Mouse (Mus musculus) midbrain, embryonic 16.5 days (tissue): ENCODE measurements around the gene Slc25a51. TPM values are rescaled to one million over a fixed set of nuclear protein-coding genes. Genes with fewer than 3 reads are reported as not detected.
"Not testable (repeated sequence)": the region's sequence is repeated elsewhere in the genome, so short reads cannot be mapped to it uniquely, and the experiment has no call there.

ENCODE experiments used
- ATAC-seq: fragments of 200-750 bp; cut with Nextera tagmentation; 2 replicates; pipeline ENCODE4 v1.8.0; 2017; ENCODE audit warnings: moderate TSS enrichment
- H3K27ac ChIP-seq: fragments of 300-500 bp; sonication (generic); 2 replicates; pipeline ENCODE4 v1.5.1; 2014; ENCODE audit warnings: mild to moderate bottlenecking, low read length, mixed read lengths
- H3K27me3 ChIP-seq: fragments of 300-500 bp; sonication (generic); 2 replicates; pipeline ENCODE4 v1.6.1; 2014; ENCODE audit warnings: low read depth, low read length, mixed read lengths; ENCODE audit not compliant: control insufficient read depth, insufficient read depth
- H3K36me3 ChIP-seq: fragments of 300-500 bp; sonication (generic); 2 replicates; pipeline ENCODE4 v1.6.1; 2014; ENCODE audit warnings: mild to moderate bottlenecking, low read length, moderate library complexity, mixed read lengths; ENCODE audit not compliant: control insufficient read depth, insufficient read depth
- H3K4me1 ChIP-seq: fragments of 300-500 bp; sonication (generic); 2 replicates; pipeline ENCODE4 v1.6.1; 2014; ENCODE audit warnings: mild to moderate bottlenecking, low read length, mixed read lengths; ENCODE audit not compliant: control insufficient read depth, insufficient read depth
- H3K4me2 ChIP-seq: fragments of 300-500 bp; sonication (generic); 2 replicates; pipeline ENCODE4 v1.6.1; 2014; ENCODE audit warnings: mild to moderate bottlenecking, low read length, mixed read lengths
- H3K4me3 ChIP-seq: fragments of 300-500 bp; sonication (generic); 2 replicates; pipeline ENCODE4 v1.5.1; 2014; ENCODE audit warnings: low read depth, mild to moderate bottlenecking, low read length, moderate library complexity, mixed read lengths
- H3K9ac ChIP-seq: fragments of 300-500 bp; sonication (generic); 2 replicates; pipeline ENCODE4 v1.6.1; 2014; ENCODE audit warnings: low read depth, low read length, mixed read lengths
- H3K9me3 ChIP-seq: fragments of 300-500 bp; sonication (generic); replicated peaks from 2 replicates; pipeline ENCODE4 v1.6.1; 2014; ENCODE audit warnings: mild to moderate bottlenecking, low read length, mixed read lengths; ENCODE audit not compliant: control insufficient read depth, poor library complexity, severe bottlenecking
- WGBS: fragments of 180-500 bp; shearing (Covaris S2); extraction: QIAGEN DNeasy Blood & Tissue Kit; methylation state at CpG from one replicate; pipeline ENCODE4 v1.1.7; 2014; 5-methylcytosine and 5-hydroxymethylcytosine counted together
- polyA plus RNA-seq: library from polyadenylated mRNA; unstranded; fragments of >200 nt; fragmentation: Nextera tagmentation; extraction: Ambion mirVana; gene quantifications from 2 replicates; pipeline ENCODE4 v1.2.1, GENCODE M21; 2015

Slc25a51 gene
- polyA plus RNA-seq, 1 experiment from 2014 or later, result 70.6 TPM

DNA sequence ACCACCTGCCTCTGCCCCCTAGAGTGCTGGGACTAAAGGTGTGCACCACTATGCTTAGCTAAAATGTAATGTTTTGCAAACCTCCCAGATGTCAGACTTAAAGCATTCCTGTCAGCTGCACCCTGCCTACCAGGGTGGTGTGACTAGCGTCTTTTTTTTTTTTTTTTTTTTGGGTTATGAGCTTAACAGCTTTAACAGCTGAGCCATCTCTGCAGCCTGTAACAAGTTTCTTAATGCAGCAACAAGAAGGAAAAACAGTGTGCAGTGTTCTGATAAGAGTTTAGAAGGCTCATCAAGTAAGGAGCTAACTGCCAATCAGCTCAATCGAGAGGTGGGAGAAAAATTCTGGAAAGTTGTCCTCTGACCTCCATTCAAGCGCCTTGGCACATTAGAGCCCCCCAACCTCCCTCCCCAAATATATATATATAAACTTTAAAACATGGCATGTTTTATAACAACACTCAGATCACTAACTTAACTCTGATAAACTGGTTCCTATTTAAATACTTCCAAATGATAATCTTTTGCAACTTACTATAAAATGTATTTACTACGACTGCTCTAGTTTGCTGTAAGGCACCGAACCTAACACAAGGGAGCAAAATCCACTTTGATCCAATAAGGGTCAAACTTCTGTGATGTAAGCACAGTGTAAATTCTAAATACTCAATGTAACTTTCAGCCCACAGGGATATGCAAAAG, 1.4 kb downstream of the Slc25a51 start:
- Histone ChIP-seq H3K9ac (peak overlapping the region; percentile 79), H3K4me2 (peak overlapping the region; percentile 92), H3K4me3 (peak overlapping the region; percentile 58), H3K4me1 (peaks cover 24% of the 10 kb centered on the region), H3K9me3 (no peaks in the 10 kb centered on the region), H3K27ac (peak overlapping the region; percentile 83; the same call in 1 of the 2 replicates), H3K27me3 (no peaks in the 10 kb centered on the region), H3K36me3 (0 out of 2 replicates have a peak, but pooled peaks cover 6% of the 10 kb centered on the region)
- ATAC-seq, result no peak
- WGBS, result 60% methylated on average over 5 of the region's 5 CpGs

DNA sequence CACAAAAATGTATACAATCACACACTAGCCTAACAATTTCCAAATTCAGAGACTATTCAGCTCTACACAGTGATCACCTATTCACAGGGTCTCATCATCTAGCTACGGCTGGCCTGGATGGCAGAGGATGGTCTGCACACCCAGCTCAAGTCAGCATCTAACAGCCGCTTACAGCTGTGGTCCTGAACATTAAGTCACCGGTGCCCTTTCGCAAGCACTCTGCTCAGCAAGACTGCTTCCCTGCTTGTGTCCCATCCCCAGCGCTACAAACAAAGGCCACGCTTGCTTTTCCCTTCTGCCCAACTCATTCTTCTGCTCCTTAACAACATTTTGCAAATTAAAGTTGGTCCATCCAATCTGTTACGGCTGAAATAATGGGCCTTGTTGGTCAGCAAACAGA, 2.2 kb downstream of the Slc25a51 start:
- H3K4me1 ChIP-seq, result peaks cover 24% of the 10 kb centered on the region
- peak overlapping the region; percentile 92 for H3K4me2 ChIP-seq
- no peak overlapping the region for H3K27ac ChIP-seq
- ATAC-seq, result no peak
- H3K9ac ChIP-seq, result no peak overlapping the region; the same call in 1 of the 2 replicates
- WGBS, result 62% methylated on average over 7 of the region's 7 CpGs
- H3K36me3 ChIP-seq, result peaks cover 9% of the 10 kb centered on the region; the same call in 1 of the 2 replicates
- no peak overlapping the region for H3K4me3 ChIP-seq
- no peaks in the 10 kb centered on the region for H3K9me3 ChIP-seq
- no peaks in the 10 kb centered on the region for H3K27me3 ChIP-seq

DNA sequence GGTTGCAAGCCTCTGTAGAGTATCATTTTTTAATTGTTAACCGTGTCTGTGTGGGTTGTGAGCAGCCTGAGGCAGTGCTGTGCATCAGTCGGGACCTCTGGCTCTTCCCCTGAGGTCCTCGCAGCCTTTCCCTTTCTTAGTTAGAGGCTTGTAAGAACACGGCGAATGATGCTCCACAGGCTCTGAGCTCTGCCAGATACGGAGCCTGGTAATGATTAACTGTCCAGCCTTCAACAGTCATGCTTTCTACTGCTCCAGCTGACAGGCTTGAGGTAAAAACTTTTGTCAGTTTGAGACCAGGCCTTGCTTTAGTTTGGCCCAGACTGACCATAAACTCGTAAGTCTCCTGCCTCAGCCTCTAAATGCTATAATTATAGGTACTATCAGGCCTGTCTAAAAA, 3.3 kb downstream of the Slc25a51 start:
- no peak for ATAC-seq
- Histone ChIP-seq H3K27ac (no peak overlapping the region), H3K27me3 (no peaks in the 10 kb centered on the region), H3K36me3 (peaks cover 9% of the 10 kb centered on the region; the same call in 1 of the 2 replicates), H3K4me2 (no peak overlapping the region), H3K9ac (no peak overlapping the region), H3K4me1 (peaks cover 24% of the 10 kb centered on the region), H3K9me3 (no peaks in the 10 kb centered on the region), H3K4me3 (no peak overlapping the region)
- WGBS, result 82% methylated on average over 7 of the region's 7 CpGs

DNA sequence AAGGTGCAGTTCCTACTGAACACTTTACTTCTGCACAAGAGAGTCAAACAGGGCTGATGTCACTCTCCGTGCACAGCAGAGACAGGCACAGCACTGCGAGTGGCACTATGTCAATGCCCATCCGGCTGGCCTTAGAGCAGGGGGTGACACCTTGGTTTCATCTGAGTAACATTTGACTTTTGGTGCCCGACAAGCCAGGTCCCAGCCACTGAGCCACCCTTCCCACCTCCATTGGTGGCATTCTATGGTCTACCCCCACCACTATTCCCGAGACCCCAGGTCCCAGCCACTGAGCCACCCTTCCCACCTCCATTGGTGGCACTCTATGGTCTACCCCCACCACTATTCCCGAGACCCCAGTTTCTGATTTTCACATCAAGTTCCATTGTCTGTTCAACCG, 4.5 kb downstream of the Slc25a51 start:
- H3K9me3 ChIP-seq, result no peaks in the 10 kb centered on the region
- no peak overlapping the region for H3K4me2 ChIP-seq
- WGBS, result 95% methylated on average over 7 of the region's 7 CpGs
- no peak for ATAC-seq
- H3K36me3 ChIP-seq, result peaks cover 19% of the 10 kb centered on the region
- no peak overlapping the region for H3K4me3 ChIP-seq
- no peak overlapping the region for H3K9ac ChIP-seq
- H3K27me3 ChIP-seq, result no peaks in the 10 kb centered on the region
- H3K27ac ChIP-seq, result no peak overlapping the region
- peaks cover 24% of the 10 kb centered on the region for H3K4me1 ChIP-seq

DNA sequence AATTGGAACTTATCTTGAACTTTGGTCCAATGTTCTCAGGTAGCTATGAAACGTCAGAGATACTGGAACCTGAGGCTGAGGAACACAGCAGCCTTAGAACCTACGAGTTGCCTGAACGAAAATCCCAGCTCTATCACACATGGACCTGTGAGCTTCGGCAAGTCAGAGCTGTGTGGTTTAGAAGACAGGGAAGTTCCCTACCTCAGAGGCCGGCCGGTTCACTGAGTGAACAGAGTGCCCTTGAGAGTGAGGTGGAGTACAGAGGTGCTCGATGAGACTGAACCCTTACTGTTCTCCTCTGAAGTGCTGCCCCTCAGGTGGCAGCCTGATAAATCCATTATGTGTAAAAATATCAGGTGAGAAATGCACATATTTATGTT, 5.1 kb downstream of the Slc25a51 start:
- no peak overlapping the region for H3K9ac ChIP-seq
- H3K27me3 ChIP-seq, result no peaks in the 10 kb centered on the region
- no peak overlapping the region for H3K4me3 ChIP-seq
- no peaks in the 10 kb centered on the region for H3K9me3 ChIP-seq
- H3K36me3 ChIP-seq, result peaks cover 25% of the 10 kb centered on the region
- H3K4me2 ChIP-seq, result no peak overlapping the region
- WGBS, result 93% methylated on average over 7 of the region's 7 CpGs
- H3K4me1 ChIP-seq, result peaks cover 24% of the 10 kb centered on the region
- H3K27ac ChIP-seq, result no peak overlapping the region
- ATAC-seq, result no peak

GRCm38 (mm10) chr4:45402878-45403498, 5.6 kb downstream of the Slc25a51 start:
- H3K4me3 ChIP-seq, result no peak overlapping the region
- peaks cover 24% of the 10 kb centered on the region for H3K4me1 ChIP-seq
- no peak overlapping the region for H3K27ac ChIP-seq
- H3K9me3 ChIP-seq, result no peaks in the 10 kb centered on the region
- no peak overlapping the region for H3K4me2 ChIP-seq
- no peak for ATAC-seq
- no peaks in the 10 kb centered on the region for H3K27me3 ChIP-seq
- H3K9ac ChIP-seq, result no peak overlapping the region
- H3K36me3 ChIP-seq, result peaks cover 26% of the 10 kb centered on the region
- 84% methylated on average over 7 of the region's 7 CpGs for WGBS

GRCm38 (mm10) chr4:45402281-45402680, 6.3 kb downstream of the Slc25a51 start:
- Histone ChIP-seq H3K27me3 (no peaks in the 10 kb centered on the region), H3K36me3 (peaks cover 27% of the 10 kb centered on the region), H3K9me3 (no peaks in the 10 kb centered on the region), H3K4me1 (peaks cover 19% of the 10 kb centered on the region), H3K4me2 (no peak overlapping the region), H3K4me3 (no peak overlapping the region), H3K9ac (no peak overlapping the region), H3K27ac (no peak overlapping the region)
- 93% methylated on average over 4 of the region's 4 CpGs for WGBS
- ATAC-seq, result no peak

DNA sequence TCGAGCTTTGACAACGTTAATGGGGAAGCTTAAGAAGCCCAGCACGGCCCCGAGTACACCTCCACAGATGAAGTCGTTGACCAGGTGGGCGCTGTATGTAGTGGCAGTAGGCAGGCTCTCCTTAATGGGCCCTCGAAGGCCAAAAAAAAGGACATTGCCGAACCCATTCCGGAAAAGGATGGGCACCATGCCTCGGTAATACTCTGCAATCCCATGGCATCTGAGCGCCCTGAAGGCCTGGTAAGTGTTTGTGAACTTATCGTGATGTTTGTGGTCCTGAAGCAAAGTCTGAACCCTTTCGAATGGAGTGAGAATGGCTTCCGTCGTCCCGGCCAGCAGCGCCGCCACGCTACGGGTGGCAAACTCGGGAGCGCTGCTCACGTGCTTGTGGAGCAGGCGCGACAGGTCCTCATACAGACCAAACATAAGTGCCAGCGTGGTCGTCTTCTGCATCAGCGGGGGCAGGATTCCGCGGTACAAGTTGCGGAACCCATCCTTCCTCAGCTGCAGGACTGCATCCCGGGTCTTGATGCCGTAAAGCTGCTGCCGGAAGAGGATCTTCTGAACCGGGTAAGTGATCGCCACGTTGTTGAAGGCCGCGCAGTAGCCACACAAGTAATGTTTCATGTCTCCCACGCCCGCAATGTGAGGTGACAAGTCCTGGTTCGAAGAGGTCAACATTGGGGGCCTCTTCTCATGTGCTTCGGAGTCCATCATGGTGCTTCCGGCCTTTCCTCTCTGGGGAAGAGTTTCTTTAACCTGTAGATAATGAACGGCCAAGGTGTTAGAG, 8.9 kb downstream of the Slc25a51 start:
- no peak for ATAC-seq
- Histone ChIP-seq H3K4me1 (no peaks in the 10 kb centered on the region), H3K27me3 (no peaks in the 10 kb centered on the region), H3K9me3 (no peaks in the 10 kb centered on the region), H3K4me2 (no peak overlapping the region), H3K36me3 (peaks cover 27% of the 10 kb centered on the region), H3K27ac (no peak overlapping the region), H3K4me3 (no peak overlapping the region), H3K9ac (no peak overlapping the region)
- WGBS, result 96% methylated on average over 45 of the region's 45 CpGs

GRCm38 (mm10) chr4:45398315-45398714, 10.3 kb downstream of the Slc25a51 start:
- H3K36me3 ChIP-seq, result peaks cover 21% of the 10 kb centered on the region
- H3K4me3 ChIP-seq, H3K4me2 ChIP-seq, ATAC-seq, H3K27me3 ChIP-seq, H3K9me3 ChIP-seq, H3K4me1 ChIP-seq, H3K27ac ChIP-seq, H3K9ac ChIP-seq: not testable (repeated sequence)
- WGBS, result 91% methylated on average over 5 of the region's 5 CpGs
